Mouse (Mus musculus) right cerebral cortex, postnatal 10 days (tissue): ENCODE measurements at regions not wholly inside any gene's neighbourhood (a gene's known extent, or its start where the extent isn't known, plus 50 kb on each side); places are given as distances from the start of the nearest gene placed in this dataset.
"Not testable (repeated sequence)": the region's sequence is repeated elsewhere in the genome, so short reads cannot be mapped to it uniquely, and the experiment has no call there.

Experiments
- DNase-seq, 2 experiments: peaks; one replicate each; pipeline ENCODE4 v3.0.0; 2021; ENCODE audit warnings: low spot score in 2 of 2

GRCm38 (mm10) chr6:7120136-7120535 is 164.3 kb downstream of the Sdhaf3 start:
- peak; percentile 29 for DNase-seq

GRCm38 (mm10) chr6:7133042-7133441 is 177.2 kb downstream of the Sdhaf3 start:
- DNase-seq = no peak

- no peak for DNase-seq
These were observed 178.3 kb downstream of the Sdhaf3 start for GRCm38 (mm10) chr6:7134062-7134461.

GRCm38 (mm10) chr6:7134888-7135287 is 179.1 kb downstream of the Sdhaf3 start:
- DNase-seq = no peak

- DNase-seq = no peak
These were observed 225.9 kb downstream of the Sdhaf3 start for GRCm38 (mm10) chr6:7181711-7182110.

- DNase-seq = no peak
These were observed 243.3 kb downstream of the Sdhaf3 start for GRCm38 (mm10) chr6:7199046-7199599.

- DNase-seq = peak; percentile 26 to 35
These were observed 260.1 kb downstream of the Sdhaf3 start for GRCm38 (mm10) chr6:7215880-7216279.

GRCm38 (mm10) chr6:7252286-7252685 is 296.5 kb downstream of the Sdhaf3 start:
- no peak for DNase-seq

GRCm38 (mm10) chr6:7277431-7277830 is 277.2 kb upstream of the Tac1 start:
- DNase-seq = no peak

- DNase-seq = no peak
These were observed 247.7 kb upstream of the Tac1 start for GRCm38 (mm10) chr6:7306956-7307355.

- DNase-seq = no peak
These were observed 241.2 kb upstream of the Tac1 start for GRCm38 (mm10) chr6:7313496-7313895.

GRCm38 (mm10) chr6:7326974-7327373 is 227.7 kb upstream of the Tac1 start:
- no peak for DNase-seq

- peak in 1 of 2 experiments; percentile 22 for DNase-seq
These were observed 198.0 kb upstream of the Tac1 start for GRCm38 (mm10) chr6:7356634-7357033.

GRCm38 (mm10) chr6:7367166-7367565 is 187.5 kb upstream of the Tac1 start:
- no peak for DNase-seq

GRCm38 (mm10) chr6:7374629-7375028 is 180.1 kb upstream of the Tac1 start:
- peak in 1 of 2 experiments; percentile 27 for DNase-seq

GRCm38 (mm10) chr6:7375851-7376250 is 178.8 kb upstream of the Tac1 start:
- DNase-seq = no peak

GRCm38 (mm10) chr6:7378651-7379050 is 176.0 kb upstream of the Tac1 start:
- DNase-seq = no peak

- DNase-seq = no peak
These were observed 129.9 kb upstream of the Tac1 start for GRCm38 (mm10) chr6:7424731-7425130.

- no peak for DNase-seq
These were observed 113.0 kb upstream of the Tac1 start for GRCm38 (mm10) chr6:7441725-7442124.

- not testable (repeated sequence) for DNase-seq
These were observed 112.4 kb upstream of the Tac1 start for GRCm38 (mm10) chr6:7442286-7442685.

- DNase-seq = no peak
These were observed 98.8 kb upstream of the Tac1 start for GRCm38 (mm10) chr6:7455881-7456280.

GRCm38 (mm10) chr6:7463896-7464295 is 90.8 kb upstream of the Tac1 start:
- peak; percentile 26 to 32 for DNase-seq

- no peak for DNase-seq
These were observed 90.3 kb upstream of the Tac1 start for GRCm38 (mm10) chr6:7464346-7464745.

- DNase-seq = peak; percentile 39 to 56
These were observed 82.2 kb upstream of the Tac1 start for GRCm38 (mm10) chr6:7472366-7473026.
